Mouse (Mus musculus): ENCODE measurements around the gene Pbx1.

- TF ChIP-seq GATA1 (IDR thresholded peaks at IDR 0.05; ENCODE audit: low read length) (no peak), TAL1 (IDR thresholded peaks at IDR 0.05; ENCODE audit: low read length) (no peak)
These were observed 197.7 kb downstream of the Pbx1 start for GRCm38 (mm10) chr1:168234355-168234754.
